In the genomic region with DNA sequence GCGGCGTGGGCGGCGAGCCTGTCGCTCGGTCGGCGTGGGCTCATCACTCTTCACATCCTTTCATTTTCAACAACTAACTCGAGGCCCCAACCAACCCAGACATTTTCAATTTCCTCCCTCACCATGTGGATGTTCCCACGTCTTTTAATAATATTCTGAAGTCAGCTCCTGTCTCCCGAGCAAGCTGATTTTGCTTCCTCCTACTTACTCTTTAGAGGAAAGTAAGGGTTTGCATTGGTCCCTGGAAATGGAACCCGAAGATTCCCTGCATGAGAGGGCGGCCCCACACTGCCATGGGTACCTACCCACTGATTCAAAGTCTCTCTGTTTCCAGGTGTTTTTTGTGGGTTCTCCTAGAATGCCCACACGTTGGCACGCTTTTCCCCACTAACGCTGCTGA, we compare ENCODE assay signal across 9 mouse cellular contexts.
A peak's percentile ranks its signal among the peaks of the same experiment; 100 is the strongest.
DNase-seq lines count a peak whose midpoint lies in the region; ATAC-seq and TF ChIP-seq lines count a peak whose summit lies in the region.
"Had no signal": no experiment of that assay in that cellular context is flagged by ENCODE, and none has a peak within 500 bp of the region (broad histone marks: within the 10 kb centered on the region; RNA-seq: fewer than 3 reads in every experiment).

No protein-coding gene starts in this region.

- H3K9ac ChIP-seq in forebrain, postnatal 0 days = peak overlapping the region; percentile 36; the same call in 1 of the 2 replicates
- H3K9ac ChIP-seq in neural tube, embryonic 15.5 days (replicated peaks) = no peak overlapping the region

- no peak for TF ChIP-seq POLR2A in cerebellum, adult 2 months (IDR thresholded peaks at IDR 0.05; ENCODE audit: borderline replicate concordance, insufficient read depth, low read length)

- H3K27me3 ChIP-seq in cerebellum, adult 2 months (ENCODE audit: control insufficient read depth, insufficient read depth, low read length) = no peaks in the 10 kb centered on the region
- no peaks in the 10 kb centered on the region for H3K27me3 ChIP-seq in forebrain, postnatal 0 days (ENCODE audit: insufficient read depth, low read length)
- H3K27me3 ChIP-seq in neural tube, embryonic 15.5 days (replicated peaks) = no peaks in the 10 kb centered on the region

- H3K9me3 ChIP-seq in forebrain, postnatal 0 days (ENCODE audit: low read length) = no peaks in the 10 kb centered on the region
- H3K9me3 ChIP-seq in neural tube, embryonic 15.5 days (replicated peaks) = no peaks in the 10 kb centered on the region

- 54% methylated on average over 16 of the region's 16 CpGs for WGBS in cerebellum, adult 2 months
- WGBS in forebrain, postnatal 0 days = 66% methylated on average over 16 of the region's 16 CpGs
- 71% methylated on average over 16 of the region's 16 CpGs for WGBS in neural tube, embryonic 15.5 days

- TF ChIP-seq CTCF in cerebellum, adult 2 months (IDR thresholded peaks at IDR 0.05; ENCODE audit: borderline replicate concordance, insufficient read depth, low read depth, low read length) = no peak
- no peak for TF ChIP-seq CTCF in forebrain, postnatal 0 days (IDR thresholded peaks at IDR 0.05; ENCODE audit: low read depth)

- peaks cover 19% of the 10 kb centered on the region for H3K4me1 ChIP-seq in cerebellum, adult 2 months (ENCODE audit: control insufficient read depth, insufficient read depth, low read length)
- 0 out of 2 replicates have a peak, but pooled peaks cover 7% of the 10 kb centered on the region for H3K4me1 ChIP-seq in forebrain, postnatal 0 days (ENCODE audit: insufficient read depth)
- H3K4me1 ChIP-seq in neural tube, embryonic 15.5 days = peaks cover 34% of the 10 kb centered on the region

- peak overlapping the region; percentile 13; the same call in 1 of the 2 replicates for H3K27ac ChIP-seq in cerebellum, adult 2 months (ENCODE audit: insufficient read depth, low read length)
- peak overlapping the region; percentile 60; the same call in 1 of the 2 replicates for H3K27ac ChIP-seq in forebrain, postnatal 0 days (ENCODE audit: low read depth, low read length)
- peak overlapping the region; percentile 76 for H3K27ac ChIP-seq in neural tube, embryonic 15.5 days (replicated peaks)

- peak overlapping the region; percentile 36 for H3K4me3 ChIP-seq in cerebellum, adult 2 months (replicated peaks; ENCODE audit: insufficient read depth, low read depth, low read length)
- H3K4me3 ChIP-seq in forebrain, postnatal 0 days (ENCODE audit: low read depth, low read length) = peak overlapping the region; percentile 6; the same call in 1 of the 2 replicates
- H3K4me3 ChIP-seq in neural tube, embryonic 15.5 days (replicated peaks) = no peak overlapping the region

- peak overlapping the region; percentile 41 for H3K4me2 ChIP-seq in forebrain, postnatal 0 days (ENCODE audit: low read depth)
- peak overlapping the region; percentile 41 for H3K4me2 ChIP-seq in neural tube, embryonic 15.5 days

- no peaks in the 10 kb centered on the region for H3K36me3 ChIP-seq in forebrain, postnatal 0 days (ENCODE audit: insufficient read depth)
- H3K36me3 ChIP-seq in neural tube, embryonic 15.5 days = no peaks in the 10 kb centered on the region

- DNase-seq in cerebellum, adult 2 months = no peak
- DNase-seq in cerebellum, postnatal 36 days = no peak
- peak; percentile 60 for DNase-seq in layer of hippocampus, adult 11-12 months (ENCODE audit: low spot score)
- no peak for DNase-seq in layer of hippocampus, adult 9-10 months (ENCODE audit: low spot score)
- peak; percentile 47 for DNase-seq in forebrain, postnatal 0 days
- no peak for DNase-seq in ovary, postnatal 14 days (ENCODE audit: low spot score)
- no peak for DNase-seq in thymus, postnatal 10 days (ENCODE audit: low spot score in 2 of 2)
- DNase-seq: kidney, adult 11 months had no signal

- peak; percentile 10; the same call in 1 of the 2 replicates for ATAC-seq in forebrain, postnatal 0 days
- ATAC-seq in neural tube, embryonic 15.5 days (ENCODE audit: low FRiP score) = no peak

Comparison
In these comparisons a context has a peak if more than half of its experiments do, and no peak if none do; other contexts are left out.
1. DNase-seq: peak in layer of hippocampus, adult 11-12 months (single experiment) and forebrain, postnatal 0 days (single experiment); none in cerebellum, adult 2 months (0 of 2), cerebellum, postnatal 36 days (0 of 2), layer of hippocampus, adult 9-10 months (single experiment), ovary, postnatal 14 days (single experiment) and thymus, postnatal 10 days (0 of 2).
2. H3K27ac ChIP-seq: peak in every context shown above with its lines; median percentile 76 in neural tube, embryonic 15.5 days; 60 in forebrain, postnatal 0 days; 13 in cerebellum, adult 2 months.